ENCODE assay signal across 14 mouse cellular contexts in the genomic region with DNA sequence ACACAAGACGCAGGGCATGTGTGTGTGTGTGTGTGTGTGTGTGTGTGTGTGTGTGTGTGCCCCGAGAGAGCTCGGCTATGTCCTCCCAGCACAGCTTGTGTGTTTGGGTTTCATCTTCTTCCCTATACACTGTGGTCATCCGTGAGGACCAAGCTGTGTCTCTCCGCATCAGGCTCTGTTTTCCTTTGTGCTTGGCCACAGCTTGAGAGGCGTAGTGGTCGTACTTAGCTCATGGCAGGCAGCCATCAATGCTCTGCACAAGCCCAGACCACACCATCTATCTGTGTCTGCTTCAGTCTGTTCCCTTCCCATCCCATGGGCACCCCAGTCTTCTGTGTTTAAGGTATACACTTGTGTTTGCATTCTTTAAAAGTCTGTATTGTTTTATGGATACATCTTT. TPM values are rescaled to one million over a fixed set of nuclear protein-coding genes. Genes with fewer than 3 reads are reported as not detected.
DNase-seq lines count a peak whose midpoint lies in the region; ATAC-seq and TF ChIP-seq lines count a peak whose summit lies in the region.
"Had no signal": no experiment of that assay in that cellular context is flagged by ENCODE, and none has a peak within 500 bp of the region (broad histone marks: within the 10 kb centered on the region; RNA-seq: fewer than 3 reads in every experiment).

No protein-coding gene starts in this region.

- no peaks in the 10 kb centered on the region for H3K9me3 ChIP-seq in heart, embryonic 13.5 days
- no peaks in the 10 kb centered on the region for H3K9me3 ChIP-seq in lung, embryonic 15.5 days
- no peaks in the 10 kb centered on the region for H3K9me3 ChIP-seq in heart, postnatal 0 days (replicated peaks; ENCODE audit: control insufficient read depth, low read length)
- no peaks in the 10 kb centered on the region for H3K9me3 ChIP-seq in stomach, embryonic 14.5 days (ENCODE audit: control insufficient read depth, low read depth, low read length)
- H3K9me3 ChIP-seq: forebrain, embryonic 13.5 days; midbrain, embryonic 15.5 days had no signal

- peak overlapping the region; percentile 76 for H3K4me3 ChIP-seq in heart, embryonic 13.5 days
- no peak overlapping the region for H3K4me3 ChIP-seq in lung, embryonic 15.5 days
- H3K4me3 ChIP-seq in heart, postnatal 0 days (ENCODE audit: low read depth, low read length) = peak overlapping the region; percentile 18; the same call in 1 of the 2 replicates
- H3K4me3 ChIP-seq in stomach, embryonic 14.5 days (ENCODE audit: low read depth, low read length) = no peak overlapping the region
- H3K4me3 ChIP-seq: forebrain, embryonic 13.5 days; midbrain, embryonic 15.5 days had no signal

- H3K4me2 ChIP-seq in heart, embryonic 13.5 days = peak overlapping the region; percentile 75
- peak overlapping the region; percentile 66; the same call in 1 of the 2 replicates for H3K4me2 ChIP-seq in lung, embryonic 15.5 days
- peak overlapping the region; percentile 78 for H3K4me2 ChIP-seq in heart, postnatal 0 days (ENCODE audit: low read depth, low read length)
- H3K4me2 ChIP-seq in stomach, embryonic 14.5 days (replicated peaks; ENCODE audit: low read depth, low read length) = peak overlapping the region; percentile 18; the same call in 1 of the 2 replicates
- H3K4me2 ChIP-seq: forebrain, embryonic 13.5 days; liver, embryonic 11.5 days; midbrain, embryonic 15.5 days had no signal

- no peak for DNase-seq in heart, adult 9 months (ENCODE audit: low spot score in 2 of 2)
- no peak for DNase-seq in lung, adult 18-20 months
- DNase-seq in heart, postnatal 0 days (ENCODE audit: low spot score) = no peak
- DNase-seq in gastrocnemius, postnatal 36 days = no peak
- DNase-seq: adrenal gland, adult 2 months; cerebellum, adult 18-20 months; right cerebral cortex, postnatal 25 days; thymus, postnatal 14 days had no signal

- intact Hi-C loops in gastrocnemius, postnatal 36 days (cut with DNase I) = no loop called here

- no peak for ATAC-seq in heart, embryonic 13.5 days (ENCODE audit: extremely low read depth, insufficient number of reproducible peaks, low FRiP score, low TSS enrichment)
- no peak; the same call in 1 of the 2 replicates for ATAC-seq in lung, embryonic 15.5 days (ENCODE audit: borderline replicate concordance, extremely low read depth, low FRiP score, low TSS enrichment)
- ATAC-seq in heart, postnatal 0 days (ENCODE audit: insufficient read depth, low read depth) = no peak
- 0 out of 2 replicates have a peak, but pooled peaks have one; percentile 7 for ATAC-seq in stomach, embryonic 14.5 days (ENCODE audit: insufficient number of reproducible peaks, insufficient read depth, low FRiP score, low read depth)
- ATAC-seq: forebrain, embryonic 13.5 days; midbrain, embryonic 15.5 days had no signal

- no peak for TF ChIP-seq EP300 in heart, postnatal 0 days (IDR thresholded peaks at IDR 0.05; ENCODE audit: low read depth)

- TF ChIP-seq CTCF in heart, postnatal 0 days (IDR thresholded peaks at IDR 0.05; ENCODE audit: low read depth) = no peak

- H3K9ac ChIP-seq in heart, embryonic 13.5 days = peak overlapping the region; percentile 25; the same call in 1 of the 2 replicates
- no peak overlapping the region for H3K9ac ChIP-seq in lung, embryonic 15.5 days
- H3K9ac ChIP-seq in heart, postnatal 0 days (replicated peaks; ENCODE audit: low read depth, low read length) = no peak overlapping the region; the same call in 1 of the 2 replicates
- H3K9ac ChIP-seq in stomach, embryonic 14.5 days (replicated peaks; ENCODE audit: low read depth, low read length) = no peak overlapping the region
- H3K9ac ChIP-seq: forebrain, embryonic 13.5 days; midbrain, embryonic 15.5 days had no signal

- peak overlapping the region; percentile 43; the same call in 1 of the 2 replicates for H3K27ac ChIP-seq in heart, embryonic 13.5 days (replicated peaks)
- H3K27ac ChIP-seq in lung, embryonic 15.5 days = peak overlapping the region; percentile 51
- no peak overlapping the region for H3K27ac ChIP-seq in heart, postnatal 0 days (ENCODE audit: low read depth)
- no peak overlapping the region for H3K27ac ChIP-seq in stomach, embryonic 14.5 days (ENCODE audit: low read length)
- H3K27ac ChIP-seq: forebrain, embryonic 13.5 days; midbrain, embryonic 15.5 days had no signal

- H3K4me1 ChIP-seq in heart, embryonic 13.5 days = peaks cover 40% of the 10 kb centered on the region
- H3K4me1 ChIP-seq in lung, embryonic 15.5 days = peaks cover 30% of the 10 kb centered on the region
- H3K4me1 ChIP-seq in heart, postnatal 0 days (ENCODE audit: control insufficient read depth, insufficient read depth) = peaks cover 24% of the 10 kb centered on the region
- H3K4me1 ChIP-seq in stomach, embryonic 14.5 days (ENCODE audit: control insufficient read depth, insufficient read depth, low read length) = peaks cover 14% of the 10 kb centered on the region; the same call in 1 of the 2 replicates

- peaks cover 16% of the 10 kb centered on the region for H3K36me3 ChIP-seq in heart, embryonic 13.5 days
- peaks cover 3% of the 10 kb centered on the region; the same call in 1 of the 2 replicates for H3K36me3 ChIP-seq in lung, embryonic 15.5 days
- no peaks in the 10 kb centered on the region for H3K36me3 ChIP-seq in heart, postnatal 0 days (replicated peaks; ENCODE audit: control insufficient read depth, insufficient read depth, low read length)
- no peaks in the 10 kb centered on the region for H3K36me3 ChIP-seq in stomach, embryonic 14.5 days (ENCODE audit: control insufficient read depth, insufficient read depth, low read length)
- H3K36me3 ChIP-seq: midbrain, embryonic 15.5 days had no signal

- 34% methylated on average over 7 of the region's 7 CpGs for WGBS in heart, embryonic 13.5 days
- 40% methylated on average over 7 of the region's 7 CpGs for WGBS in lung, embryonic 15.5 days
- 36% methylated on average over 7 of the region's 7 CpGs for WGBS in heart, postnatal 0 days
- 67% methylated on average over 7 of the region's 7 CpGs for WGBS in stomach, embryonic 14.5 days

- no peaks in the 10 kb centered on the region for H3K27me3 ChIP-seq in heart, embryonic 13.5 days (replicated peaks)
- H3K27me3 ChIP-seq in lung, embryonic 15.5 days = no peaks in the 10 kb centered on the region
- no peaks in the 10 kb centered on the region for H3K27me3 ChIP-seq in heart, postnatal 0 days (ENCODE audit: control insufficient read depth, insufficient read depth, low read length)
- no peaks in the 10 kb centered on the region for H3K27me3 ChIP-seq in stomach, embryonic 14.5 days (ENCODE audit: control insufficient read depth, insufficient read depth, low read length)
- H3K27me3 ChIP-seq: midbrain, embryonic 15.5 days had no signal

RNA-seq across cellular contexts. Expression of gene Shisa5, which starts 3.0 kb away (rescaled TPM):
- 63.6 and 69.3 TPM in 2 replicates for polyA plus RNA-seq in heart, embryonic 13.5 days (2015; fragmentation: Nextera tagmentation; extraction: Ambion mirVana)
- polyA plus RNA-seq in lung, embryonic 15.5 days (2015; fragmentation: Nextera tagmentation; extraction: Ambion mirVana) = 83.2 and 98.3 TPM in 2 replicates
- total RNA-seq in heart, postnatal 0 days (2014; rRNA removed; ENCODE audit: low replicate concordance) = 76.9 and 102 TPM in 2 replicates
- 49.0 and 51.8 TPM in 2 replicates for polyA plus RNA-seq in heart, postnatal 0 days (2015; fragmentation: Nextera tagmentation; extraction: Ambion mirVana)
- polyA plus RNA-seq in stomach, embryonic 14.5 days (2014; fragmentation: Nextera tagmentation; extraction: Ambion mirVana) = 75.0 and 84.4 TPM in 2 replicates
- total RNA-seq in gastrocnemius, postnatal 36 days (2021) = 10 to 100 TPM; 11.9 to 13.4 TPM

RNA-seq across cellular contexts. Expression of gene Trex1, which starts 18.2 kb away (rescaled TPM):
- 7.7 and 10.9 TPM in 2 replicates for polyA plus RNA-seq in heart, embryonic 13.5 days (2015; fragmentation: Nextera tagmentation; extraction: Ambion mirVana)
- 12.7 and 14.0 TPM in 2 replicates for polyA plus RNA-seq in lung, embryonic 15.5 days (2015; fragmentation: Nextera tagmentation; extraction: Ambion mirVana)
- 21.6 and 44.2 TPM in 2 replicates for total RNA-seq in heart, postnatal 0 days (2014; rRNA removed; ENCODE audit: low replicate concordance)
- polyA plus RNA-seq in heart, postnatal 0 days (2015; fragmentation: Nextera tagmentation; extraction: Ambion mirVana) = 14.5 and 14.6 TPM in 2 replicates
- polyA plus RNA-seq in stomach, embryonic 14.5 days (2014; fragmentation: Nextera tagmentation; extraction: Ambion mirVana) = 11.6 and 12.2 TPM in 2 replicates
- total RNA-seq in gastrocnemius, postnatal 36 days (2021) = 10 to 100 TPM; 11.6 to 11.8 TPM

RNA-seq across cellular contexts. Expression of gene Atrip, which starts 32.6 kb away (rescaled TPM):
- polyA plus RNA-seq in heart, embryonic 13.5 days (2015; fragmentation: Nextera tagmentation; extraction: Ambion mirVana) = 16.6 and 18.0 TPM in 2 replicates
- 26.4 and 27.0 TPM in 2 replicates for polyA plus RNA-seq in lung, embryonic 15.5 days (2015; fragmentation: Nextera tagmentation; extraction: Ambion mirVana)
- total RNA-seq in heart, postnatal 0 days (2014; rRNA removed; ENCODE audit: low replicate concordance) = 17.1 and 31.2 TPM in 2 replicates
- polyA plus RNA-seq in heart, postnatal 0 days (2015; fragmentation: Nextera tagmentation; extraction: Ambion mirVana) = 11.1 and 11.7 TPM in 2 replicates
- polyA plus RNA-seq in stomach, embryonic 14.5 days (2014; fragmentation: Nextera tagmentation; extraction: Ambion mirVana) = 27.2 and 29.3 TPM in 2 replicates
- 1 to 10 TPM; 7.8 to 8.3 TPM for total RNA-seq in gastrocnemius, postnatal 36 days (2021)

RNA-seq across cellular contexts. Expression of gene Ccdc51, which starts 40.9 kb away (rescaled TPM):
- polyA plus RNA-seq in heart, embryonic 13.5 days (2015; fragmentation: Nextera tagmentation; extraction: Ambion mirVana) = 12.4 and 16.7 TPM in 2 replicates
- polyA plus RNA-seq in lung, embryonic 15.5 days (2015; fragmentation: Nextera tagmentation; extraction: Ambion mirVana) = 11.2 and 11.5 TPM in 2 replicates
- total RNA-seq in heart, postnatal 0 days (2014; rRNA removed; ENCODE audit: low replicate concordance) = 11.6 and 19.5 TPM in 2 replicates
- polyA plus RNA-seq in heart, postnatal 0 days (2015; fragmentation: Nextera tagmentation; extraction: Ambion mirVana) = 14.3 and 14.6 TPM in 2 replicates
- polyA plus RNA-seq in stomach, embryonic 14.5 days (2014; fragmentation: Nextera tagmentation; extraction: Ambion mirVana) = 12.9 and 13.1 TPM in 2 replicates
- total RNA-seq in gastrocnemius, postnatal 36 days (2021) = 1 to 10 TPM; 5.9 to 6.6 TPM

RNA-seq across cellular contexts. Expression of gene Tma7, which starts 41.0 kb away (rescaled TPM):
- 568 and 620 TPM in 2 replicates for polyA plus RNA-seq in heart, embryonic 13.5 days (2015; fragmentation: Nextera tagmentation; extraction: Ambion mirVana)
- polyA plus RNA-seq in lung, embryonic 15.5 days (2015; fragmentation: Nextera tagmentation; extraction: Ambion mirVana) = 519 and 556 TPM in 2 replicates
- total RNA-seq in heart, postnatal 0 days (2014; rRNA removed; ENCODE audit: low replicate concordance) = 70.4 and 74.5 TPM in 2 replicates
- 490 and 527 TPM in 2 replicates for polyA plus RNA-seq in heart, postnatal 0 days (2015; fragmentation: Nextera tagmentation; extraction: Ambion mirVana)
- 633 and 676 TPM in 2 replicates for polyA plus RNA-seq in stomach, embryonic 14.5 days (2014; fragmentation: Nextera tagmentation; extraction: Ambion mirVana)
- total RNA-seq in gastrocnemius, postnatal 36 days (2021) = 100 to 1,000 TPM; 245 to 268 TPM

Comparison
In these comparisons a context has a peak if more than half of its experiments do, and no peak if none do; other contexts are left out.
1. H3K27ac ChIP-seq: peak in heart, embryonic 13.5 days (single experiment) and lung, embryonic 15.5 days (single experiment); none in heart, postnatal 0 days (single experiment) and stomach, embryonic 14.5 days (single experiment).
2. H3K4me2 ChIP-seq: peak in every context shown above with its lines; median percentile 78 in heart, postnatal 0 days; 75 in heart, embryonic 13.5 days; 66 in lung, embryonic 15.5 days; 18 in stomach, embryonic 14.5 days.
3. H3K4me3 ChIP-seq: peak in heart, embryonic 13.5 days (single experiment) and heart, postnatal 0 days (single experiment); none in lung, embryonic 15.5 days (single experiment) and stomach, embryonic 14.5 days (single experiment).